Mouse (Mus musculus): ENCODE results near the gene Cfap69.

Gene Cfap69

GRCm38 (mm10) chr5:5648817-5649569 is 15.0 kb downstream of the Cfap69 start:
- DNase-seq, result no peak

- DNase-seq, result peak in 1 of 2 experiments; percentile 6
Observed at GRCm38 (mm10) chr5:5646173-5646572, 17.9 kb downstream of the Cfap69 start.

GRCm38 (mm10) chr5:5638496-5638895 is 25.5 kb downstream of the Cfap69 start:
- DNase-seq, result no peak

GRCm38 (mm10) chr5:5625491-5625890 is 38.5 kb downstream of the Cfap69 start:
- DNase-seq, result no peak

DNA sequence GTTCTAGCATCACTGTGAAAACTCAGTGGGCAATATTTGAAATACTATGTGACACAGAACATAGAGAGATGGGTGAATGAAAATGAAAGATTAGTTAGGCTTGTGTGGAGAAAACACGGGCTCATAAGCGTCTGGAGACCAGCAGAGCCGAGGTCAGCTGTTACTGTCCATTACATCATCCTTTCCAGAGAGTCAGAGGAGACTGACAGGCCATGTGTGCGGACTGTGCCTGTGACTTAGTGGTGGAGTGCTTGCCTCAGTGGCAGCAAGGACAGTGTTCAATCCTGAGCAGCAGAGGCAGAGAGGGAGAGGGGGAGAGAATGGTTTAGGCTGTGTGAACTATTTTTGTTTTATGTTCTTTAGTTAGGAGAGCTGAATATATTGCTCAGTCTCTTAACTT is 45.7 kb downstream of the Cfap69 start:
- DNase-seq, result no peak

- no peak for DNase-seq
Observed at GRCm38 (mm10) chr5:5610540-5610939, 53.5 kb downstream of the Cfap69 start.

GRCm38 (mm10) chr5:5587686-5588085 is 76.4 kb downstream of the Cfap69 start:
- DNase-seq, result no peak

DNA sequence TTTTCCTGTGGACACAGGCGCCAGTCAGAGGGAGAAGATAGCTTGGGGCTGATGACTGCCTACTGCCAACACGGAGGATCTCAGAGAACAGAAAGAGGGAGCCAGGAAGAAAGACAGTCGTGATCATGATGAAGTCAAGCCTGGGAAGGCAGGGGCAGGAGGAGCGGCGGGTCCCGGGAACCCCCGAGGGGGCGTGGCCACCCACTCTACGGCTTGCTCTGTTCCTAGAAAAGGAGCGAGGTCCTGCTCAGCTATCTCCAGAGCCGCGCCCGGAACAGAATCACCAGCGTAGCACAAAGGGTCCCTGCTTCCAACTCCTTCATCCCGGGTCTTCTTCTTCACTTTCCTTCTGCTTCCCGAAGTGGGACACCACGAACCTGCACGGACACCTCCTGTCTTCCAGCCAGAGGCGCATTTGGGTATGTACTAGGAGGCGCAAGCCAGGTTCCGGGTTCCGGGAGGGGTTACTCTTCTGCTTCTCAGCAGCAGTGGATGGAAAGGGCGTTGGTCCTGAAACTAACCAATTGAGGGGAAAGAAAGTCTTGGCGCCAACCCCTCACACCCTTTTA is 90.2 kb downstream of the Cfap69 start, which contains the start of gene Gm8773:
Gene Gm8773 (plus strand): TSS at position 51 of the 569 bp plus-strand sequence.
- no peak for DNase-seq

- DNase-seq, result no peak
Observed at GRCm38 (mm10) chr5:5562435-5562834, 101.6 kb downstream of the Cfap69 start.

DNA sequence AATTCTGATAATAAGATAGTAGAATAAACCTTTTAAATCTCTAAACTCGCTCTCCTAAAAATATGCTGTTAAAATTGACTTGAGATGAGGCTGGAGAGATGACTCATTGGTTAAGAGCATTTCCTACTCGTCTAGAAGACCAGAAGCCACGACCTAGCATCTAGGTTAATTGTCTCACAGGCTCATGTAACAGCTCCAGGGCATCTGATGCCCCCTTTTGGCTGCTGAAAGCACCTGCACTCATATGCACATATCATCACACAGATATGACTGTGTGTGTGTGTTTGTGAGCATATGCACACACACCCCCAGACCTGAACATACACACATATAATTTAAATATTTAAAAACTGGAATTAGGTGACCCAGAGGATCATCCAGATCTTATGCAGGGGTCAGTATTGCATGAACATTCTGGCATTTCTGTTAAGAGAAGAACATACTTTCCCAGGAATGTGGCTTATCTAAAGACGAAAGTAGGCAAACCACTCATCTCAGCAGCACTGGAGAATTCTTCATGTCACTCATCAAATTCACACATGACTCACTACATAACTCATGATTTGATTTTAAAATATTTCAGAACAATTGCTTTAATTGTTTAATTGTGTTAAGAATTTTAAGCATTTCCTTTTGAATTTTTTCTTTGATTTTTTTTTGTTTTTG is 102.9 kb downstream of the Cfap69 start:
- no peak for DNase-seq

DNA sequence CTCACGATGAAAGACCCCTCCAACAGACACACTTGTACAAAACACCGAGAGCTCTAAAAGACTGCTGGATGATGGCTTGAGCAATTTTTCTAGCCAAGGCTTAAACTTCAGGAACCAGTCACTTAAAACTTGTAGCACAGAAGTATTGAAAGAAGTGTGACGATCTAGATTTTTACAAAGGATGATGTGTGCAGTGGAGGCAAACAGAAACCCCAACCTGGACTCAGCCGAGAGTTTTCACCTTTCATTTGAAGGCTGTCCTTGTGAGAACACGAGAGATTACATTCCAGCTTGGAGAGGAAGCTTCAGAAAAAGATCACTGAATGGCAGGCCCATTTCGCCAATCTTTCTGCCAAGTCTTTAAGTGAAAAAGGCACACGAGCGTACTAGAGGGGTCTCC is 104.2 kb downstream of the Cfap69 start:
- DNase-seq, result no peak

DNA sequence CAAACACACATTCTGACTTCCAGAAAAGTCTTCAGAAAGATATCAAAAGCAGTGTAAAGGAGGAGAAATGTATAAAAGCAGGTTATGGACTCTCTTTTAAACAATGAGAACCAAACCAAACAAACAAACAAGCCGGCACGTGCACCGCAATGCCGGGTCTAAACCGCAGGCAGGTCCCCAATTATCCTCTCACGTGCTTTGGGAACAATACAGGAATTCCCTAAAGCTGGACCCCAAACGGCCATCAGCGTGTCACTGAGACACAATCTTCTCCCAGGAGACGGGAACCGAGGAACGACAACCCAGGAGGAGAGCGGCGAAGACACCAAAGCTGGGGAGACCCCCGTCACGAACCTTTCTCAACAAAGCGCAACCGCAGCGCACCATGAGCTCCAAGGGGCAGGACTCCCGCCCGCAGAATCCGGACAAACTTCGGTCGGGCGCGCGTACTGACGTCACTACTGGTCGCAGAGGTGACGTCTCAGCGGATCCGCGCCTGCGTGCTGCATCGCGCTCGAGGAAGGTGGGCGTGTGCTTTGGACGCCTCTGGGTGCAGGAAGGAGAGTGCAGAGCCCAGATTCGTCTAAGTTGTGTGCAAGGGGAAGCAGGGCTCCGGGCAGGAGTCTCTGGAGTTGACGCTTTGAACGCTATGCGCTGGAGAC is 104.8 kb downstream of the Cfap69 start, which contains the start of gene Gtpbp10:
Gene Gtpbp10 (minus strand): TSS at position 460 of the 662 bp plus-strand sequence.
- peak; percentile 87 to 90 for DNase-seq

- DNase-seq, result no peak
Observed at GRCm38 (mm10) chr5:5551110-5551509, 112.9 kb downstream of the Cfap69 start.

DNA sequence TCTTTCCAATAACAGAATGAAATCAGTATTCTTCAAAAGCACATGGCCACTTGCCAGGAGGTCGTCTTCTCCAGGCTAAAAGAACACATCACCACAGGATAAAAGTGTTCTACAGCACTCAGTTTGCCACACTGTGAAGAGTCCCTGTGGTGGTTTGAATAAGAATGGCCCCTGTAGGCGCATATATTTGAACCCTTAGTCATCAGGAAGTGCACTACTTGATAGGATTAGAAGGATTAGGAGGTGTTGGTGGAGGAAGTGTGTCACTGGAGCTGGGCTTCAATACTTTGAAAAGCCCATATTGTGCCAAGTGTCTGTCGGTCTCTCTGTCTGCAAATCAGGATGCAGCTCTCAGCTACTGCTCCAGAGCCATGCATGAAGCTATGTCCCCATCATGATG is 123.7 kb downstream of the Cfap69 start:
- no peak for DNase-seq

DNA sequence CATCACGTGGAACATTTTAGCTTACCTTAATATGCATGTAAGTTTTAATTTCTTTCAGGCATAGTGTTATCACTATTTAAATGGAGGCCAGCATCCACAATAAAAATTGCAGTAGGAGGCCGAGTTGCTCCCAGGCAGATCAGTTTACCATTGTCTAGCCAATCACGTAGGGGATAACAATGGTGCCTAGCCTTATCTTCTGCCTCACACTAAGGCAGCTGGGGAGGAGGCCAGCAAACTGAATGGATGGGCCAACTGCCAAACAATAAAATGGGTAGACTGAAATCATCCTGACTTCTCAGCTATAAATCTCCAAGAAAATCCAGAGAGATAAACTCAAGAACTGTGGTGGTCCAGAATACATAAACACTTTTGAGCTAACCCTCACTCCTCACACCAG is 124.3 kb downstream of the Cfap69 start:
- DNase-seq, result no peak

- DNase-seq, result peak in 1 of 2 experiments; percentile 22
Observed at GRCm38 (mm10) chr5:5536131-5536530, 127.9 kb downstream of the Cfap69 start.

- DNase-seq, result peak; percentile 72 to 77
Observed at GRCm38 (mm10) chr5:5533656-5534420, 130.2 kb downstream of the Cfap69 start.
